Mouse (Mus musculus): ENCODE data around the gene Tmem63c.

The Tmem63c gene

GRCm38 (mm10) chr12:87131181-87131580 is 110.0 kb downstream of the Tmem63c start:
- no peak for DNase-seq (ENCODE audit: low read depth, low spot score)

- DNase-seq (ENCODE audit: low read depth, low spot score): no peak
Observed at GRCm38 (mm10) chr12:87131619-87132018, 110.5 kb downstream of the Tmem63c start.

- no peak for DNase-seq (ENCODE audit: low read depth, low spot score)
Observed at GRCm38 (mm10) chr12:87132210-87132609, 111.1 kb downstream of the Tmem63c start.

GRCm38 (mm10) chr12:87132784-87133183 is 111.6 kb downstream of the Tmem63c start:
- no peak for DNase-seq (ENCODE audit: low read depth, low spot score)

GRCm38 (mm10) chr12:87137439-87138341 is 116.5 kb downstream of the Tmem63c start:
- no peak for DNase-seq (ENCODE audit: low read depth, low spot score)

GRCm38 (mm10) chr12:87138342-87138701 is 117.2 kb downstream of the Tmem63c start:
- no peak for DNase-seq (ENCODE audit: low read depth, low spot score)

- no peak for DNase-seq (ENCODE audit: low read depth, low spot score)
Observed at GRCm38 (mm10) chr12:87138768-87139167, 117.6 kb downstream of the Tmem63c start.

Measured in telencephalon, adult 2 months (tissue).